Mouse (Mus musculus) liver, embryonic 14.5 days (tissue): ENCODE data around the gene Dennd1a.

Experiments used
- CTCF ChIP-seq: IDR thresholded peaks from 2 replicates; pipeline ENCODE4 v1.5.1; 2016; ENCODE audit warnings: antibody characterized with exemption, low read depth, control low read depth
- EP300 ChIP-seq: IDR thresholded peaks from 2 replicates; pipeline ENCODE4 v1.6.1; 2016; ENCODE audit warnings: antibody characterized with exemption, low read depth

DNA sequence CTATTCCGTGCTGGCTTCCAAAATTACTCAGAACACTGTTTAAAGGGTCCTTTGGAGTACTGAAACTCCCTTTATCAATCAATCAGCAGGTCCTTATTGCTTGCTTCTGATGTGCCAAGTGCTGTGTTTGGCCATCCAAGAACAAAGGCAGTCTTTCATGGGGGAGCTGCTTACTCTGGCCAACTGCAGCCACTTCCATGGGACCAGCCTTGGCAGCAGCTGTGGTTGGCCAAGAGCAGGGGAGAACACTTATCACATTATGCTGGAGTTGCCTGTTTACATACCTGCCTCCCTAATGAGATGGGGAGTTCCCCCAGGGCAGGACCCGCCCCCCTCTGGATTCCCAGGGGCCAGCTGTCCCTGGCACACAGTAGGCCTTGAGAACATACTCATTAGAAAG lies 432.0 kb downstream of the Dennd1a start:
- TF ChIP-seq CTCF (no peak), EP300 (no peak)
